Mouse (Mus musculus) CH12.LX (cell line): ENCODE results near the gene Rims4.

Experiments
- CTCF ChIP-seq, 2 experiments: IDR thresholded peaks in 1 of 2; conservative IDR thresholded peaks in 1 of 2; 2 replicates each; pipeline ENCODE4 v1.5.1; 2011 to 2012; ENCODE audit warnings: low read depth in 2 of 2, low read length in 2 of 2, improper control_type of control experiment in 1 of 2, inconsistent platforms in 1 of 2, mild to moderate bottlenecking in 1 of 2, moderate library complexity in 1 of 2
- GABPA ChIP-seq: IDR thresholded peaks from 2 replicates; pipeline ENCODE4 v1.6.1; 2012; ENCODE audit warnings: low read depth, low read length, improper control_type of control experiment, inconsistent platforms; ENCODE audit not compliant: insufficient replicate concordance
- MAX ChIP-seq: IDR thresholded peaks from 2 replicates; pipeline ENCODE4 v1.6.1; 2011; ENCODE audit warnings: low read length, improper control_type of control experiment
- MXI1 ChIP-seq: IDR thresholded peaks from 2 replicates; pipeline ENCODE4 v1.6.1; 2011; ENCODE audit warnings: mild to moderate bottlenecking, low read depth, low read length, improper control_type of control experiment
- PAX5 ChIP-seq: IDR thresholded peaks from 2 replicates; pipeline ENCODE4 v1.6.1; 2012; ENCODE audit warnings: low read length, inconsistent platforms, mixed read lengths
- POLR2A ChIP-seq: IDR thresholded peaks from 2 replicates; pipeline ENCODE4 v1.6.1; 2011; ENCODE audit warnings: low read depth, mild to moderate bottlenecking, improper control_type of control experiment, low read length
- TBP ChIP-seq: conservative IDR thresholded peaks from 2 replicates; pipeline ENCODE4 v1.6.1; 2011; ENCODE audit warnings: low read depth, low read length, improper control_type of control experiment

GRCm38 (mm10) chr2:163923113-163923512 lies 4.6 kb upstream of the Rims4 start:
- TF ChIP-seq PAX5 (no peak), POLR2A (no peak), MAX (no peak), GABPA (no peak), CTCF (conservative IDR thresholded peaks at IDR 0.05 in 1 of 2, IDR thresholded peaks at IDR 0.05 in 1 of 2; ENCODE audit: low read depth in 2 of 2, low read length in 2 of 2) (no peak), MXI1 (no peak), TBP (no peak)
